Mouse (Mus musculus) bone marrow, adult 2 months (tissue): ENCODE data around the gene Dhx37.

Experiments
- CTCF ChIP-seq: fragments of 200-500 bp; IDR thresholded peaks from 2 replicates; pipeline ENCODE4 v1.5.1; 2011; ENCODE audit warnings: low read length, control low read depth; ENCODE audit not compliant: control insufficient read depth, insufficient read depth
- POLR2A ChIP-seq: fragments of 200-500 bp; IDR thresholded peaks from 2 replicates; pipeline ENCODE4 v1.6.1; 2011; ENCODE audit warnings: low read depth, mild to moderate bottlenecking, control low read depth, low read length, borderline replicate concordance; ENCODE audit not compliant: control insufficient read depth

- TF ChIP-seq POLR2A (no peak), CTCF (no peak)
Measured at GRCm38 (mm10) chr5:125466483-125466882, 32.6 kb upstream of the Dhx37 start.
